Mouse (Mus musculus) lung, embryonic 14.5 days (tissue): ENCODE results near the gene Psmd10. TPM values are rescaled to one million over a fixed set of nuclear protein-coding genes. Genes with fewer than 3 reads are reported as not detected.

Experiments
- ATAC-seq: fragments of 200-750 bp; cut with Nextera tagmentation; 2 replicates; pipeline ENCODE4 v1.8.0; 2017; ENCODE audit warnings: mild to moderate bottlenecking, moderate TSS enrichment, moderate library complexity; ENCODE audit not compliant: insufficient read depth
- DNase-seq: peaks from one replicate; pipeline ENCODE4 v3.0.0-alpha.2; 2015
- H3K27ac ChIP-seq: fragments of 300-500 bp; sonication (generic); 2 replicates; pipeline ENCODE4 v1.5.1; 2014; ENCODE audit warnings: low read depth, mild to moderate bottlenecking, moderate library complexity
- H3K27me3 ChIP-seq: fragments of 300-500 bp; sonication (generic); 2 replicates; pipeline ENCODE4 v1.6.1; 2014; ENCODE audit warnings: low read length, control low read depth; ENCODE audit not compliant: insufficient read depth
- H3K36me3 ChIP-seq: fragments of 300-500 bp; sonication (generic); 2 replicates; pipeline ENCODE4 v1.6.1; 2014; ENCODE audit warnings: control low read depth; ENCODE audit not compliant: insufficient read depth
- H3K4me1 ChIP-seq: fragments of 300-500 bp; sonication (generic); 2 replicates; pipeline ENCODE4 v1.6.1; 2014; ENCODE audit warnings: antibody characterized with exemption, control low read depth; ENCODE audit not compliant: insufficient read depth
- H3K4me2 ChIP-seq: fragments of 300-500 bp; sonication (generic); 2 replicates; pipeline ENCODE4 v1.6.1; 2014; ENCODE audit warnings: mild to moderate bottlenecking
- H3K4me3 ChIP-seq: fragments of 300-500 bp; sonication (generic); 2 replicates; pipeline ENCODE4 v1.5.1; 2014; ENCODE audit warnings: low read depth, low read length
- H3K9ac ChIP-seq: fragments of 300-500 bp; sonication (generic); 2 replicates; pipeline ENCODE4 v1.6.1; 2014
- H3K9me3 ChIP-seq: fragments of 300-500 bp; sonication (generic); 2 replicates; pipeline ENCODE4 v1.6.1; 2016; ENCODE audit warnings: low read depth, low read length, control low read depth
- CTCF ChIP-seq: IDR thresholded peaks from 2 replicates; pipeline ENCODE4 v1.5.1; 2016; ENCODE audit warnings: antibody characterized with exemption, low read depth
- WGBS: fragments of 180-500 bp; shearing (Covaris S2); extraction: QIAGEN DNeasy Blood & Tissue Kit; methylation state at CpG from one replicate; pipeline ENCODE4 v1.1.7; 2014; 5-methylcytosine and 5-hydroxymethylcytosine counted together
- polyA plus RNA-seq: library from polyadenylated mRNA; unstranded; fragments of >200 nt; fragmentation: Nextera tagmentation; extraction: Ambion mirVana; gene quantifications from 2 replicates; pipeline ENCODE4 v1.2.1, GENCODE M21; 2014

Psmd10 gene
- polyA plus RNA-seq, 1 experiment from 2014 or later = 44.7 TPM

GRCm38 (mm10) chrX:140921321-140921720, 35.2 kb downstream of the Psmd10 start:
- no peak for TF ChIP-seq CTCF
- WGBS = 73% methylated on average over 6 of the region's 6 CpGs
- no peaks in the 10 kb centered on the region for H3K27me3 ChIP-seq
- no peaks in the 10 kb centered on the region for H3K36me3 ChIP-seq
- no peak overlapping the region for H3K4me3 ChIP-seq
- ATAC-seq (no peak), DNase-seq (no peak)
- no peaks in the 10 kb centered on the region for H3K9me3 ChIP-seq
- H3K9ac ChIP-seq = no peak overlapping the region
- no peak overlapping the region for H3K27ac ChIP-seq
- H3K4me1 ChIP-seq = no peaks in the 10 kb centered on the region
- H3K4me2 ChIP-seq = no peak overlapping the region

- 46% methylated on average over 7 of the region's 7 CpGs for WGBS
- H3K27me3 ChIP-seq = no peaks in the 10 kb centered on the region
- H3K4me1 ChIP-seq = no peaks in the 10 kb centered on the region
- no peak within 1 kb of the TSS for H3K27ac ChIP-seq
- no peak within 1 kb of the TSS for H3K9ac ChIP-seq
- no peak for DNase-seq
- H3K9me3 ChIP-seq = no peaks in the 10 kb centered on the region
- no peaks in the 10 kb centered on the region for H3K36me3 ChIP-seq
- H3K4me3 ChIP-seq = no peak within 1 kb of the TSS
- no peak for ATAC-seq
- no peak for TF ChIP-seq CTCF
- H3K4me2 ChIP-seq = no peak within 1 kb of the TSS
These were observed 49.2 kb downstream of the Psmd10 start, which contains the start of gene Vsig1 for GRCm38 (mm10) chrX:140907360-140907759. TSS of gene Vsig1 (plus strand) at chrX:140907608.

GRCm38 (mm10) chrX:140903487-140903886, 53.0 kb downstream of the Psmd10 start:
- H3K27ac ChIP-seq = no peak overlapping the region
- H3K36me3 ChIP-seq = no peaks in the 10 kb centered on the region
- DNase-seq = no peak
- no peak overlapping the region for H3K4me2 ChIP-seq
- no peaks in the 10 kb centered on the region for H3K9me3 ChIP-seq
- H3K9ac ChIP-seq = no peak overlapping the region
- H3K27me3 ChIP-seq = no peaks in the 10 kb centered on the region
- H3K4me3 ChIP-seq = no peak overlapping the region
- H3K4me1 ChIP-seq = no peaks in the 10 kb centered on the region
- 66% methylated on average over 3 of the region's 3 CpGs for WGBS
- ATAC-seq = no peak
- TF ChIP-seq CTCF = no peak

Other genes starting within 250 kb of the Psmd10 start
- not detected in 2 replicates for gene Tex13b, start 143.3 kb downstream of the Psmd10 start, polyA plus RNA-seq
- gene Vsig1, start 49.1 kb downstream of the Psmd10 start, polyA plus RNA-seq = 0.08 TPM in 1 of 2 replicates, not detected in the other
- 18.2 and 20.5 TPM in 2 replicates for gene Atg4a, start 179 bp upstream of the Psmd10 start, polyA plus RNA-seq